Mouse (Mus musculus) liver, embryonic 12.5 days (tissue): ENCODE results near the gene Itgb4. TPM values are rescaled to one million over a fixed set of nuclear protein-coding genes. Genes with fewer than 3 reads are reported as not detected.
"Not testable (repeated sequence)": the region's sequence is repeated elsewhere in the genome, so short reads cannot be mapped to it uniquely, and the experiment has no call there.

ENCODE experiments used
- ATAC-seq: fragments of 200-750 bp; cut with Nextera tagmentation; 2 replicates; pipeline ENCODE4 v1.8.0; 2017; ENCODE audit warnings: moderate number of reproducible peaks, mild to moderate bottlenecking, moderate library complexity
- H3K27ac ChIP-seq: fragments of 300-500 bp; sonication (generic); 2 replicates; pipeline ENCODE4 v1.5.1; 2016; ENCODE audit warnings: mild to moderate bottlenecking
- H3K27me3 ChIP-seq: fragments of 300-500 bp; sonication (generic); replicated peaks from 2 replicates; pipeline ENCODE4 v1.6.1; 2016; ENCODE audit warnings: mild to moderate bottlenecking, moderate library complexity
- H3K36me3 ChIP-seq: fragments of 300-500 bp; sonication (generic); 2 replicates; pipeline ENCODE4 v1.6.1; 2016; ENCODE audit warnings: mild to moderate bottlenecking, moderate library complexity
- H3K4me1 ChIP-seq: fragments of 300-500 bp; sonication (generic); 2 replicates; pipeline ENCODE4 v1.6.1; 2016
- H3K4me2 ChIP-seq: fragments of 300-500 bp; sonication (generic); 2 replicates; pipeline ENCODE4 v1.6.1; 2016; ENCODE audit warnings: mild to moderate bottlenecking, moderate library complexity
- H3K4me3 ChIP-seq: fragments of 300-500 bp; sonication (generic); 2 replicates; pipeline ENCODE4 v1.5.1; 2016; ENCODE audit warnings: mild to moderate bottlenecking, moderate library complexity
- H3K9ac ChIP-seq: fragments of 300-500 bp; sonication (generic); 2 replicates; pipeline ENCODE4 v1.6.1; 2016; ENCODE audit warnings: mild to moderate bottlenecking, moderate library complexity
- H3K9me3 ChIP-seq: fragments of 300-500 bp; sonication (generic); replicated peaks from 2 replicates; pipeline ENCODE4 v1.6.1; 2016; ENCODE audit warnings: mild to moderate bottlenecking, moderate library complexity
- WGBS: fragments of 180-500 bp; shearing (Covaris S2); methylation state at CpG from one replicate; pipeline ENCODE4 v1.1.7; 2016; ENCODE audit not compliant: insufficient replicate concordance; 5-methylcytosine and 5-hydroxymethylcytosine counted together
- polyA plus RNA-seq: library from polyadenylated mRNA; unstranded; fragments of >200 nt; fragmentation: Nextera tagmentation; extraction: Ambion mirVana; gene quantifications from 2 replicates; pipeline ENCODE4 v1.2.1, GENCODE M21; 2016

Itgb4 gene
- polyA plus RNA-seq, 1 experiment from 2014 or later = 0.44 TPM

DNA sequence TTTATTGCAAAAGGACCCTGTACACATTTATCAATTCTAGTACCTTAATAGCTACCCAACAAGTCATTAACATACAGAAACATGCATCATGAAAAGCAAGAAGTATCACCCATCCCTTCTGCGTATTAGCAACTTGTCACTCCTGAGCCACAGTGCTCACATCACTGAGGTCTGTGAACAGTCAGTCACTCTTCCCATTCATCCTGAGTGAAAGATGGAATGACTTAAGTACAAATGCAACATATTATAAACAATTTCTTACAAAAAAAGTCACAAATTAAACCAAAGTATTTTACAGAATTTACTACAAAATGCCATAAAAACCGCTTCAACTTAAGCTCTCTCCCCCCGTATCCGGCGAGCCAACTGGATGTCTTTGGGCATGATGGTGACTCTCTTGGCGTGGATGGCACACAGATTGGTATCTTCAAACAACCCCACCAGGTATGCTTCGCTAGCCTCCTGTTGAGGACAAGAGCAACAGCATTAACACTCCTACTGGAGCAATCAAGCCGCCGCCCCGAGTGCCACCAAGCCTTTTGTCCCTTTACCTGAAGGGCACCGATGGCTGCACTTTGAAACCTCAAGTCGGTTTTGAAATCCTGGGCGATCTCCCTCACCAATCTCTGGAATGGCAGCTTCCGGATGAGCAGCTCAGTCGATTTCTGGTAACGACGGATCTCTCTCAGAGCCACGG is 48.7 kb downstream of the Itgb4 start:
- not testable (repeated sequence) for H3K27me3 ChIP-seq, ATAC-seq, H3K9me3 ChIP-seq
- peaks cover 22% of the 10 kb centered on the region for H3K36me3 ChIP-seq
- peak overlapping the region; percentile 71 for H3K4me2 ChIP-seq
- H3K4me1 ChIP-seq = peaks cover 20% of the 10 kb centered on the region
- peak overlapping the region; percentile 100 for H3K27ac ChIP-seq
- H3K9ac ChIP-seq = peak overlapping the region; percentile 100
- WGBS = 3% methylated on average over 18 of the region's 18 CpGs
- H3K4me3 ChIP-seq = peak overlapping the region; percentile 96

GRCm38 (mm10) chr11:116023771-116024355 is 49.4 kb downstream of the Itgb4 start:
- peak overlapping the region; percentile 71 for H3K4me2 ChIP-seq
- H3K4me1 ChIP-seq = peaks cover 24% of the 10 kb centered on the region
- peak overlapping the region; percentile 100 for H3K9ac ChIP-seq
- H3K36me3 ChIP-seq = peaks cover 22% of the 10 kb centered on the region
- H3K27ac ChIP-seq = peak overlapping the region; percentile 100
- under 1% methylated on average over 56 of the region's 57 CpGs for WGBS
- no peaks in the 10 kb centered on the region for H3K9me3 ChIP-seq
- H3K4me3 ChIP-seq = peak overlapping the region; percentile 96
- no peaks in the 10 kb centered on the region for H3K27me3 ChIP-seq
- ATAC-seq = peak; percentile 62

DNA sequence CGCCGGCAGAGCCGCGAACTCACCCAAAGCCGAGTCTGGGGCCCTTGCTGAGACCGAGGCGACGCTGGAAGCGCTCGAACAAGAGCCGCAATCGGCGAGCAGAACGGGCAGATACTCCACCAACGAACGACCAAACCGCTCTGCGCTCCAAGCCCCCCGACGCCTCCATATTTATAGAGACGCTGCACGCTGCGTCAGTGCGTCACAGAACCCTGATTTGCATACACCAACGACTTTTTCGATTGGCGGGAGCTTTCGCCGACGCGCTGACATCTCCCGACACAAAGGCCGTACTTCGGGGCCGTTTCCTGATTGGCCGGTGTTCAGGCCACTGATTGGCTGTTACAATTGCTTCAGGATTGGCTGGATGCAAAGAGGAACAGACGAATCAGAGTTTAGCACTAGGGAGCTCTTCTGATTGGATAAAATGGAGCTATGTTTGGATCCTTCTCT is 49.9 kb downstream of the Itgb4 start:
- Histone ChIP-seq H3K9ac (peak overlapping the region; percentile 100), H3K4me2 (peak overlapping the region; percentile 71), H3K4me1 (peaks cover 29% of the 10 kb centered on the region), H3K27ac (peak overlapping the region; percentile 100), H3K4me3 (peak overlapping the region; percentile 96), H3K9me3 (no peaks in the 10 kb centered on the region), H3K27me3 (no peaks in the 10 kb centered on the region), H3K36me3 (peaks cover 22% of the 10 kb centered on the region)
- WGBS = 0% methylated on average over 37 of the region's 37 CpGs
- ATAC-seq = peak; percentile 92

DNA sequence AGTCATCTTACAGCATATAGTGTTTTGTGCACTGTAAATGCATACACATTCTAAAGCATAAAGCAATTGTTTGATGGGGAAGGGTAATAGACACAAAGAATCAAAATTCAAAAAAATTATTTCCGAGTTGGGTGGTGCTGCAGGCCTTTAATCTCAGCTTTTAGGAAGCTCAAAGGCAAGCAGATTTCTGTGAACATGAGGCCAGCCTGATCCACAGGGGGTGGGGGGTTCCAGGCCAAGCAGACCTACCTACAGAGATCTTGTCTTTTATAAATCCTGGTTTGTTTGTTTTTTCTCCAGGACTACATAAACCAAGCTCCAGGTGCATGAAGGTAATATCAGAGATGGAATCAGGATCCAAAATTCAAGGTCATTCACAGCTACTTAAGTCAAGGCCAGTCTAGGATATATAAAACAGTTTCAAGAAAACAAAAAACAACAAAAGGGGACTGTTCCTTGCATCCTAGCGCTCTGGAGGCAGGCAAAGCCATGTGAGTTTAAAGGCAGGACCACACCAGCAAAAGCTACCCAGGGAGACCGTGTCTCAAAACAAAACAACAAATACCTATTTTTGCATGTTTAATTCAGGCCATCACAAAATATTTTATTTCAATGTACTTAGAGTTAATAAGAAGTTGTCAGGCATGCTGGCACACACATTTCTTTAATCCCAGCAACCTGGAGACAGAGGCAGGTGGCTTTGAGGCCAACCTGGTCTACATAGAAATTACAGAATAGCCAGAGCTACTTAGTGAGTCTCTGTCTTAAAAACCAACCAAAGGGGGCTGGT is 50.7 kb downstream of the Itgb4 start:
- 77% methylated on average over 3 of the region's 3 CpGs for WGBS
- H3K4me1 ChIP-seq = peaks cover 33% of the 10 kb centered on the region
- no peaks in the 10 kb centered on the region for H3K27me3 ChIP-seq
- no peak overlapping the region for H3K9ac ChIP-seq
- H3K9me3 ChIP-seq = no peaks in the 10 kb centered on the region
- H3K36me3 ChIP-seq = peaks cover 22% of the 10 kb centered on the region
- no peak for ATAC-seq
- H3K4me2 ChIP-seq = 0 out of 2 replicates have a peak overlapping the region, but pooled peaks have one; percentile 10
- peak overlapping the region; percentile 76 for H3K27ac ChIP-seq
- no peak overlapping the region for H3K4me3 ChIP-seq

DNA sequence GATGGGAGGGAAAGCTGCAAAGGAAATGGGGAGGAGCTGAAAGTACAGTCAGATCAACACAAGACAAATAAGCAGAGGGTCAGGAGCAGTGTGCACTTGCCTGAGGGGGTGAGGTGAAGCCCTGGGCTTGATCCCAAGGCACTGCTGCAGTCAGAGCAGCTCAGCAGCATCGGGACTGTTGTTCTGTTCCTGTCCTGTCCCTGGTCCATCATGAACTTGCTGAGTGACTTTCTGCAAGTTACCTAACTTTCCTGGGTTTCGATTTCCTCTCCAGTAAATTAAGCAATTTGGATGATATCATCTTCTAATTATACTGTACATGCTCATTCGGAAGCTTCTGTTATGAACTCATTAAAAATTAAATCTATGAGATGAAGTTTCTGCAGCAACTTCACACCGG is 53.2 kb downstream of the Itgb4 start, which contains the start of gene H3f3b:
Gene H3f3b (minus strand): TSS at position 207 of the 400 bp plus-strand sequence.
- Histone ChIP-seq H3K4me3 (no peak within 1 kb of the TSS), H3K4me1 (peaks cover 40% of the 10 kb centered on the region), H3K27me3 (no peaks in the 10 kb centered on the region), H3K36me3 (peaks cover 17% of the 10 kb centered on the region), H3K27ac (peak within 1 kb of the TSS; percentile 31), H3K4me2 (no peak within 1 kb of the TSS), H3K9ac (0 out of 2 replicates have a peak within 1 kb of the TSS, but pooled peaks have one; percentile 96), H3K9me3 (no peaks in the 10 kb centered on the region)
- ATAC-seq = no peak
- WGBS = 78% methylated on average over 4 of the region's 4 CpGs

- ATAC-seq = no peak
- WGBS = 76% methylated on average over 9 of the region's 9 CpGs
- H3K27ac ChIP-seq = peak overlapping the region; percentile 31
- H3K27me3 ChIP-seq = no peaks in the 10 kb centered on the region
- H3K9ac ChIP-seq = no peak overlapping the region
- H3K4me1 ChIP-seq = peaks cover 45% of the 10 kb centered on the region
- no peaks in the 10 kb centered on the region for H3K9me3 ChIP-seq
- H3K36me3 ChIP-seq = peaks cover 21% of the 10 kb centered on the region
- no peak overlapping the region for H3K4me3 ChIP-seq
- no peak overlapping the region for H3K4me2 ChIP-seq
Observed at GRCm38 (mm10) chr11:116028177-116028865, 53.8 kb downstream of the Itgb4 start.

- peak overlapping the region; percentile 96 for H3K9ac ChIP-seq
- no peaks in the 10 kb centered on the region for H3K9me3 ChIP-seq
- peak overlapping the region; percentile 97 for H3K27ac ChIP-seq
- no peaks in the 10 kb centered on the region for H3K27me3 ChIP-seq
- peak overlapping the region; percentile 83 for H3K4me2 ChIP-seq
- peaks cover 27% of the 10 kb centered on the region for H3K36me3 ChIP-seq
- peak overlapping the region; percentile 76 for H3K4me3 ChIP-seq
- no peak for ATAC-seq
- peaks cover 48% of the 10 kb centered on the region for H3K4me1 ChIP-seq
- WGBS = 54% methylated on average over 6 of the region's 6 CpGs
Observed at GRCm38 (mm10) chr11:116029086-116029865, 54.8 kb downstream of the Itgb4 start.

DNA sequence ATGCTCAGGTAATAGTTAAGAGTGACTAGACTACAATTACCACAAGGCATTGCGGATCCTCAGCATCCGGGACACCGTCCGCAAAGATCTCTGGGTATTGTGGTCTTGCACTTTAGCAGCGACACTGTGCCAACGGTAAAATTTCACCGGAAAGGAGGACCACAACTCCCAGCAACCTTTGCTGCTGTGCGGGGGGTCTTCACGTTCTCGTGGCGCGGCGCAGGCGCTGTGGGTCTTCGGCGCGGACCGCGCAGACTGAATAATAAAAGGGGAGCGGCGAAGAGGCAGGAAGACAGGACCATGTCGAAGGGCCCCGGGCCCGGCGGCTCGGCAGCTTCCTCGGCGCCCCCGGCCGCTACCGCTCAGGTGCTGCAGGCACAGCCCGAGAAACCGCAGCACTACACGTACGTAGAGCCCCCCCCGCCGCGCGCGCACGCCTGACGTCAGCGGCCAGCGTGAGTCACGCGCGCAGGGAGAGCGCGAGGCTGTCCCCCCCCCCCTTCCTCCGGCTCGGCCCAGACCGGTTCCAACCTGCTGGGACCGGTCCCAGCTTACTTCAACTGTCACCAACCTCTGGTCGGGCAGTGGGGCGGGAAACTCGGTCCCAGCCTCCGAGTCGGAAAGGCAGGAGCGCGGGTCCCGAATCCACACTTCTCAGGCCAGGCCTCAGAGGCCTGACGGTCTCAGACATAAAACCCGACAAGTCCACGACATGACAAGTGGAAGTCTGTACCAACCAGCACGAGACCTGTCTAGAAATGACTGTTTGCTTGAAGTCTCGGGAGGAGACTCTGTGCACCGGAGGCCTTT is 55.8 kb downstream of the Itgb4 start, which contains the start of gene Unk:
Gene Unk (plus strand): TSS at position 235 of the 810 bp plus-strand sequence.
- H3K27ac ChIP-seq = peak within 1 kb of the TSS; percentile 97
- ATAC-seq = peak; percentile 92
- peaks cover 36% of the 10 kb centered on the region for H3K36me3 ChIP-seq
- H3K4me3 ChIP-seq = peak within 1 kb of the TSS; percentile 76
- H3K4me2 ChIP-seq = peak within 1 kb of the TSS; percentile 83
- peak within 1 kb of the TSS; percentile 96 for H3K9ac ChIP-seq
- no peaks in the 10 kb centered on the region for H3K27me3 ChIP-seq
- H3K9me3 ChIP-seq = no peaks in the 10 kb centered on the region
- under 1% methylated on average over 66 of the region's 67 CpGs for WGBS
- H3K4me1 ChIP-seq = peaks cover 46% of the 10 kb centered on the region

DNA sequence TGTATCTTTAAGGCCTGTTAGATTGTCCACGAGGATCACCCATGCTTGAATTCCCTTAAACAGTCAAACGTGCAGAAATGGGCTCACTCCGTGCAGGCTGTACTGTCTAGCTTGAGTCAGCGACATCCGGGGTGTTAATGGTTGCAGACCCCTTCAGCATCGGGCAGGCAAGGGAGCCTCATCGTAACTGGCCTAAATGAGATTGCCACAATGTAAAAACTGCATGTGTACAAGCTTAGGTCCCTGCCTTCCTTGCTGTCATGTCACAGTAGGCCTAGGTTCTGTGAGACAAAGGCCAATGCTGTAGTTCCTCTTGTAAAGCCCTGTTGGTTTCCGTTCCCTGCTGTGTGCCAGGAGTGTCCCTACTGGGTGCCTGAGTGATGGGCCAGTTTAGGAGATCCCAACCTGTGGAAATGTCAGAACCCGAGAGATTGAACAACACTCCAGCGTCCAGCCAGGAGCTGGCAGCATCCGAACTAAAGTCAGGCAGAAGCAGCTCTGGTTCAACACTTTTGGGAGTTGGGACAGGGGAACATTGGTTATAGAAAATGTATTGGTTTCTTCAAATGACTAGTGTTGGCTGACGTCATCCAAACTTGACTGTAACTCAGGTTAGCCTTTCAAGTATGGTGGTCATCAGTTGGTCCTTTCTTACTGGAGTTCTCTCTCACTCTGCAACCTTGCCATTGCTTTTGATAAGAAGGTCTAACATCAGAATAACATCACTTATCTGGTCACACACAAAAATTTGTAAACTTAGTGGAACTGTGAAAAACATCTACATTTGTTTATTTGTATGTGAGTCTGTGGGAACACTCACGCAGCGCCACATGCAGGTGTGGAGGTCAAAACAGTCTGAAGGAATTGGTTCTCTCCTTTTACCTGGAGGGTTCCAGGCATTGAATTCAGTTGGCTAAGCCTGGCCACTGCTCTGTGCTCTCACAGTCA is 56.7 kb downstream of the Itgb4 start:
- peak; percentile 13 for ATAC-seq
- Histone ChIP-seq H3K4me1 (peaks cover 45% of the 10 kb centered on the region), H3K27me3 (no peaks in the 10 kb centered on the region), H3K27ac (peak overlapping the region; percentile 97), H3K4me3 (peak overlapping the region; percentile 76), H3K36me3 (peaks cover 43% of the 10 kb centered on the region), H3K4me2 (peak overlapping the region; percentile 83), H3K9me3 (no peaks in the 10 kb centered on the region), H3K9ac (peak overlapping the region; percentile 96)
- 23% methylated on average over 14 of the region's 14 CpGs for whole genome bisulfite sequencing
